Mouse (Mus musculus) ovary, postnatal 36 days (tissue): ENCODE data around the gene Runx2.

Source experiments
- DNase-seq: peaks from one replicate; pipeline ENCODE4 v3.0.0; 2022; ENCODE audit warnings: low spot score, mixed read lengths

Gene Runx2

GRCm38 (mm10) chr17:44767375-44767774 lies 47.2 kb downstream of the Runx2 start:
- DNase-seq = no peak

- DNase-seq = no peak
Observed at GRCm38 (mm10) chr17:44766975-44767374, 47.6 kb downstream of the Runx2 start.

GRCm38 (mm10) chr17:44766318-44766717 lies 48.3 kb downstream of the Runx2 start:
- DNase-seq = no peak

- no peak for DNase-seq
Observed at GRCm38 (mm10) chr17:44745378-44745777, 69.2 kb downstream of the Runx2 start.

GRCm38 (mm10) chr17:44743780-44744179 lies 70.8 kb downstream of the Runx2 start:
- DNase-seq = no peak

- DNase-seq = no peak
Observed at GRCm38 (mm10) chr17:44742246-44742645, 72.4 kb downstream of the Runx2 start.

GRCm38 (mm10) chr17:44738121-44738637 lies 76.4 kb downstream of the Runx2 start:
- no peak for DNase-seq

- peak; percentile 16 for DNase-seq
Observed at GRCm38 (mm10) chr17:44737275-44738120, 77.1 kb downstream of the Runx2 start.

- peak; percentile 75 for DNase-seq
Observed at GRCm38 (mm10) chr17:44735991-44736561, 78.5 kb downstream of the Runx2 start.

GRCm38 (mm10) chr17:44735223-44735990 lies 79.2 kb downstream of the Runx2 start:
- peak; percentile 22 for DNase-seq

GRCm38 (mm10) chr17:44734501-44735222 lies 79.9 kb downstream of the Runx2 start:
- DNase-seq = peak; percentile 41

GRCm38 (mm10) chr17:44733544-44734310 lies 80.9 kb downstream of the Runx2 start:
- no peak for DNase-seq

GRCm38 (mm10) chr17:44728464-44728863 lies 86.1 kb downstream of the Runx2 start:
- no peak for DNase-seq

GRCm38 (mm10) chr17:44727675-44728074 lies 86.9 kb downstream of the Runx2 start:
- DNase-seq = no peak

GRCm38 (mm10) chr17:44724805-44725480 lies 89.7 kb downstream of the Runx2 start:
- DNase-seq = no peak

GRCm38 (mm10) chr17:44724255-44724654 lies 90.3 kb downstream of the Runx2 start:
- no peak for DNase-seq

GRCm38 (mm10) chr17:44722103-44722792 lies 92.3 kb downstream of the Runx2 start:
- DNase-seq = no peak

- no peak for DNase-seq
Observed at GRCm38 (mm10) chr17:44718591-44718990, 96.0 kb downstream of the Runx2 start.

- no peak for DNase-seq
Observed at GRCm38 (mm10) chr17:44718036-44718435, 96.6 kb downstream of the Runx2 start.

GRCm38 (mm10) chr17:44714116-44714515 lies 100.5 kb downstream of the Runx2 start:
- no peak for DNase-seq
